ENCODE assay signal across 7 mouse cellular contexts in the genomic region with DNA sequence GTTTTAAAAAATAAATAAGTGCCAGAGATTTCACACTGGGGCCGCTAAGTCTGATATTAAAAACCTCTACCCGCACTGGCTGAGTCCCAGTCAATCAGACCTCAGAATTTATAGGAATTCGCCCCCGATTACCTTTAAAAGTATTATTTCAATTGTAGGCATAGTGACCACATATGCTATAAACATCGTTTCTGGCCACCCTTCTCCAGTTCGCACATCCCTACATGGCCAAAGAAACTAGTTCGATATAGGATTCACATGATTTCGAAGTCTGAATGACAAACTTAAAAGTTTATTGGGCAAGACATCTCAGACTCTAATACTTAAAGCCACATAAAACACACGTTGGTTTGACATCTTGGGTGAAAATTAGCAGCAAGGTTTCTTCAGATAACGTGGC. TPM values are rescaled to one million over a fixed set of nuclear protein-coding genes. Genes with fewer than 3 reads are reported as not detected.
DNase-seq lines count a peak whose midpoint lies in the region; ATAC-seq and TF ChIP-seq lines count a peak whose summit lies in the region.

No protein-coding gene starts in this region.

- TF ChIP-seq CTCF in lung, postnatal 0 days (IDR thresholded peaks at IDR 0.05), result no peak
- TF ChIP-seq CTCF in liver, embryonic 14.5 days (IDR thresholded peaks at IDR 0.05; ENCODE audit: low read depth), result no peak

- no peak overlapping the region for H3K9ac ChIP-seq in lung, postnatal 0 days (replicated peaks; ENCODE audit: low read depth)
- H3K9ac ChIP-seq in hindbrain, embryonic 11.5 days (ENCODE audit: low read depth, low read length), result no peak overlapping the region
- peak overlapping the region; percentile 13; the same call in 1 of the 2 replicates for H3K9ac ChIP-seq in liver, embryonic 14.5 days (replicated peaks)

- no peak overlapping the region for H3K27ac ChIP-seq in lung, postnatal 0 days (ENCODE audit: low read length)
- H3K27ac ChIP-seq in hindbrain, embryonic 11.5 days (ENCODE audit: low read depth, low read length), result no peak overlapping the region
- no peak overlapping the region for H3K27ac ChIP-seq in liver, embryonic 14.5 days

- no peak for DNase-seq in lung, postnatal 0 days (ENCODE audit: low spot score)
- no peak for DNase-seq in lung, adult 18-20 months
- DNase-seq in hindbrain, embryonic 11.5 days (ENCODE audit: low spot score), result no peak
- no peak for DNase-seq in liver, embryonic 14.5 days (ENCODE audit: low read depth in 3 of 3, low spot score in 3 of 3)
- DNase-seq in spleen, postnatal 14 days (ENCODE audit: low spot score in 2 of 2), result no peak
- DNase-seq in adrenal gland, postnatal 4 days (ENCODE audit: low spot score in 2 of 2), result no peak
- no peak for DNase-seq in layer of hippocampus, postnatal 10 days (ENCODE audit: low spot score in 2 of 2)

- H3K4me2 ChIP-seq in lung, postnatal 0 days (replicated peaks; ENCODE audit: low read depth, low read length), result peak overlapping the region; percentile 89; the same call in 1 of the 2 replicates
- H3K4me2 ChIP-seq in hindbrain, embryonic 11.5 days (replicated peaks; ENCODE audit: low read depth, low read length), result peak overlapping the region; percentile 81
- peak overlapping the region; percentile 51 for H3K4me2 ChIP-seq in liver, embryonic 14.5 days (ENCODE audit: low read depth)

- H3K27me3 ChIP-seq in lung, postnatal 0 days (replicated peaks; ENCODE audit: insufficient read depth, low read length), result peaks cover 52% of the 10 kb centered on the region
- peaks cover 23% of the 10 kb centered on the region for H3K27me3 ChIP-seq in hindbrain, embryonic 11.5 days (ENCODE audit: control insufficient read depth, insufficient read depth, low read length)
- H3K27me3 ChIP-seq in liver, embryonic 14.5 days (ENCODE audit: control insufficient read depth, insufficient read depth, low read length), result peaks cover 73% of the 10 kb centered on the region

- no peak for TF ChIP-seq EP300 in lung, postnatal 0 days (IDR thresholded peaks at IDR 0.05)
- TF ChIP-seq EP300 in liver, embryonic 14.5 days (IDR thresholded peaks at IDR 0.05; ENCODE audit: low read depth), result no peak

- H3K36me3 ChIP-seq in lung, postnatal 0 days (ENCODE audit: insufficient read depth, low read length), result no peaks in the 10 kb centered on the region
- H3K36me3 ChIP-seq in hindbrain, embryonic 11.5 days (ENCODE audit: control insufficient read depth, insufficient read depth, low read length), result no peaks in the 10 kb centered on the region
- no peaks in the 10 kb centered on the region for H3K36me3 ChIP-seq in liver, embryonic 14.5 days (replicated peaks; ENCODE audit: control insufficient read depth, insufficient read depth, low read depth)

- H3K4me1 ChIP-seq in lung, postnatal 0 days (ENCODE audit: insufficient read depth, low read depth, low read length), result peaks cover 10% of the 10 kb centered on the region
- H3K4me1 ChIP-seq in hindbrain, embryonic 11.5 days (replicated peaks; ENCODE audit: control insufficient read depth, insufficient read depth, low read length), result peaks cover 10% of the 10 kb centered on the region
- H3K4me1 ChIP-seq in liver, embryonic 14.5 days (replicated peaks; ENCODE audit: control insufficient read depth in 2 of 2, insufficient read depth in 2 of 2, low read length in 1 of 2), result 0 out of 4 replicates have a peak, but pooled peaks cover 0 to 3% of the 10 kb centered on the region in 2 experiments

- WGBS in lung, postnatal 0 days, result 5% methylated on average over 10 of the region's 10 CpGs
- 2% methylated on average over 10 of the region's 10 CpGs for WGBS in hindbrain, embryonic 11.5 days
- WGBS in liver, embryonic 14.5 days (ENCODE audit: insufficient replicate concordance), result 2% methylated on average over 10 of the region's 10 CpGs

- no peaks in the 10 kb centered on the region for H3K9me3 ChIP-seq in lung, postnatal 0 days (ENCODE audit: low read length)
- H3K9me3 ChIP-seq in hindbrain, embryonic 11.5 days (ENCODE audit: control insufficient read depth, low read length), result no peaks in the 10 kb centered on the region
- H3K9me3 ChIP-seq in liver, embryonic 14.5 days (ENCODE audit: control insufficient read depth, low read length), result no peaks in the 10 kb centered on the region

- ATAC-seq in lung, postnatal 0 days, result no peak
- no peak for ATAC-seq in hindbrain, embryonic 11.5 days (ENCODE audit: low FRiP score)
- no peak for ATAC-seq in liver, embryonic 14.5 days (ENCODE audit: insufficient read depth)

- H3K4me3 ChIP-seq in lung, postnatal 0 days (ENCODE audit: low read depth, low read length), result peak overlapping the region; percentile 53; the same call in 1 of the 2 replicates
- H3K4me3 ChIP-seq in hindbrain, embryonic 11.5 days (ENCODE audit: low read depth, low read length), result peak overlapping the region; percentile 80
- peak overlapping the region in 1 of 2 experiments; percentile 52; a peak in 3 of 4 replicates for H3K4me3 ChIP-seq in liver, embryonic 14.5 days (ENCODE audit: insufficient read depth in 1 of 2, low read depth in 2 of 2, low read length in 2 of 2)

RNA-seq across cellular contexts. Expression of gene Prox1, which starts 0.8 kb away (rescaled TPM):
- 1.1 and 1.5 TPM in 2 replicates for polyA plus RNA-seq in lung, postnatal 0 days (2015; fragmentation: Nextera tagmentation; extraction: Ambion mirVana)
- 8.5 and 9.0 TPM in 2 replicates for polyA plus RNA-seq in hindbrain, embryonic 11.5 days (2014; fragmentation: Nextera tagmentation; extraction: Ambion mirVana)
- polyA plus RNA-seq in liver, embryonic 14.5 days (2012; rRNA removed), result 3.1 and 3.7 TPM in 2 replicates
- polyA plus RNA-seq in liver, embryonic 14.5 days (2014; fragmentation: Nextera tagmentation; extraction: Ambion mirVana), result 4.5 and 5.9 TPM in 2 replicates
- total RNA-seq in adrenal gland, postnatal 4 days (2021), result 10 to 100 TPM; 42.7 to 52.3 TPM
- total RNA-seq in layer of hippocampus, postnatal 10 days (2021), result 100 to 1,000 TPM in 1 of 2 experiments, 10 to 100 TPM in 1; 91.1 to 106 TPM
